Mouse (Mus musculus): ENCODE results near the gene March1.

- TF ChIP-seq POLR2A (IDR thresholded peaks at IDR 0.05; ENCODE audit: insufficient read depth, low read depth, low read length), result no peak
- no peak for TF ChIP-seq CTCF (IDR thresholded peaks at IDR 0.05)
Measured at GRCm38 (mm10) chr8:66404711-66405414, 787.2 kb downstream of the March1 start.

Measured in heart, adult 2 months (tissue).